Mouse (Mus musculus): ENCODE measurements at regions not wholly inside any gene's neighbourhood (a gene's known extent, or its start where the extent isn't known, plus 50 kb on each side); places are given as distances from the start of the nearest gene placed in this dataset.

DNA sequence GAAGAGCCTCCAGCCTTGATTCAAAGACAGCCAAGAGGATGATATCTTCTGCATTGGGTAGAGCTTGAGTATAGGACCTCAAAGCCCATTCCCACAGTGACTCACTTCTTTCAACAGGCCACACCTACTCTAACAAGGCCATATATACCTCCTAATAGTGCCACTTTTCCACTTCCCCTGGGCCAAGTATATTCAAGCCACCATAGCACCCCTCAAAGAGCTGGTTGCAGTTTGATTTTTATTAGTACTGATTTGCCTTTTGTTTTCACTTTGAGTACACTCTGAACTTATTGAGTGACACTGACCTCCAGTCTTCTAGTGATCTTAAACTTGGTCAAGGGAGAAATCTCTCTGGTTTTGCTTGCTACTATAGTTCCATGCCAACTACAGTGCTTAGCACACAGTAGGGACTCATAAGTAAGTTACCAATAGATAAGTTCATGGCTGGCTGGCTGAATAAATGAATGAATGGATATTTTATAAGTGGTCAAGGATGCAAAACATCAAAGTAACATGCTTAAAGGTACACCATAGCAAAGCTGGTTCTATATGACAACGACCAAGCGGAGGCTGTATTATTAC is 64.5 kb upstream of the Lmo2 start:
- no peak for DNase-seq (ENCODE audit: low spot score in 2 of 2)

DNA sequence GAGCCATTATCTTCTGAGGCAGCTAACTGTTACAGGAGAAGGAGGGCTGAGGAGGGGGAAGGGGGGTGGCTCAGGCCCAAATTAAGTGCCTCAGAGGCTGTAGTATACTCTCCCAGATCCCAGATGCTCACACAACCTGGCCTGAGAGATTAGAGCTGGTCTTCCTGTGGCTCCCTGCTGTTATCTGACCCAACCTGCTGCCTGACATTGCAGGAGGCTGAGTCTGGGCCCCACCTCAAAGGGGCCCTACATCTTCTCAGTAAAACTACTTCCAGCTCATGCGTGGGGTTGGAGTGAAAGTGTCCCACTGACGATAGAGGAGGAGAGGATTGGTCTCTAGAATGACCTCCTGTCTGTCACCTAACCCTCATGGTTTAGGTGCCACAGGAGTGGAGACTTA is 64.0 kb upstream of the Lmo2 start:
- DNase-seq (ENCODE audit: low spot score in 2 of 2): no peak

DNA sequence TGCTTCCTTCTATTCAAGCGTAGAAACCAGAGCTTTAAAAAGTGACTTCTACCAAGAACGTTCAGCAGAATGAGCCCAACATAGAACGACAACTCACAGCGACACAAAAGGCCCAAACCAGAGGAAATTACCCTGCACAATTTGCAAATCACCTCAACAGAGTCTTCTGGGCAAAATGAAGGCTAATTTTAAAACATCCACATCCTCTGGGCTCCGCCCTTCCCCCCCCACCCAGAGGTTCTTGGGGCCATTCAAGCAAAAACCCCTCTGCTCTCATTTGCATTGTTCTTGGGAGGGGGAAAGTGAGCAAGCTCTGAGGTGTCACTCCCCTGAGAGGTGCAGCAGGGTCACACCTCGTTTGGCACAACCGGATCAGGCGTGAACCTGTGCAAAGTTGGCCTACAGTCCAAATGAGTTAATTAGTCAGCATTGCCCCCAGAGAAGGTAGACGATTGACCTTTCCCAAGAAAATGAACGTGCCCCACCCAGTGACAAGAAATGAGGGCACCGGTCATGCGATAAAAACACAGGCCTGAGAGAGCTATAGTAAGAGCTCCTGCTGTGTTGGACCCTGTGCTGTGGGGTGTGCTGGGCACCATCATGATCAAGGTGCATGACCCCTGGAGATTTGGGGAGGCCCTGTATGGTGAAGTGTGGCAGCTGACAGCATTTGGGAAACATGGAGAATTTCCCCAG is 62.7 kb upstream of the Lmo2 start:
- no peak for DNase-seq (ENCODE audit: low spot score in 2 of 2)

DNA sequence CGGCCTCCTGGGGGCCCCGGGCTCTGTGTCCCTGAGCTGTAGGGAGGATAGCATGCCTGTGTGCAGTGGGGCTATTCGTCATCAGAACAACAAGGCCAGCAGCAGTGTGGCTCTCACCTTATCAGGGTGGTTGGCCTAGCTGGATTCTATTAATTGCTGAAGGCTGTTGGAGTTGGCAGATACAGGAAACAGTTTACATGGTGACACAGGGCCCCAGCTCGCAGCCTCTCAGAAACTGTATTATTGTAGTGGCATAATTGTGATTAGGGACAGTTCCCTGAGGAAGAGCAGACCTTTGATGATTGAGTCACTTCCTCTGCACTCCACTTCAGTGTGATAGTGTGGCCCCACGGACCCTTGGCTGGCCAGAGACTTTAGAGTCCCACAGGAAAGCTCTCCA is 61.6 kb upstream of the Lmo2 start:
- DNase-seq (ENCODE audit: low spot score in 2 of 2): no peak

DNA sequence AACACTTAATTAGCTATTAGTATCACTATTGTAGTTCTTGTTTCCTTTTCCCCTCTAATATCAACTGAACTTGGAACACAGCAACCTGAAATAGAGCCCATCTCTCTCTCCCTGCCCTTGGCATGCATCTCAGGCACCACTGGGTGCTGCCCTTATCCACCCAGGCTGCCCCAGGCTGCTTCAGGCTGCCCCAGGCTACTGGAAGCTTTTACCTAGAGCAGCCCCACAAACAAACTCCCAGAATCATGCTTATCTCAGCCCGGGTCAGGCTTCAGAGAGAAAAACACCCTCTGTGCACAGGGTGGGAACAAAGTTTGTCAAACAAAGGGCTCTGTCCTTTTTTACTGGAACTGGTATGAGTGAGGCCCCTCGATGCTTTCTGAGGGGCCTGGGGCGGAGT is 61.0 kb upstream of the Lmo2 start:
- no peak for DNase-seq (ENCODE audit: low spot score in 2 of 2)

DNA sequence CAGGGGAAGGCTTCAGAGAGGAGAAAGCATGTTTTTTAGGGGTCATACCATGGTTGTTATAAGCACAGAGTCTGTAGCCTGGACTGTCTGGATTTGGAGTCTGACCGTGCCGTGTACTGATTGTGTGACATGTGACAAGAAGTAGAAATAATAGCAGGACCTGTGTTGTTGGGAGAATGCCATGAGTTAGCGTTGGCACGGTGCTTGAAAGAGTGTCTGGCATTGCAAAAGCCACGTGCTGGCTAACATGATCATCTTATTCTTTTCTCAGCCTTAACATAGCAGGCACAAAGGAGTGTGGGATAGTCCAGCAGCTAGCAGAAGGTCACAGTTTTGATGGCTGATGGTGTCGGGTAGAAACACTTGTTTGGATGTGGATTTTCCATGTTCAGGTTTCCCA is 58.1 kb upstream of the Lmo2 start:
- DNase-seq (ENCODE audit: low spot score in 2 of 2): no peak

DNA sequence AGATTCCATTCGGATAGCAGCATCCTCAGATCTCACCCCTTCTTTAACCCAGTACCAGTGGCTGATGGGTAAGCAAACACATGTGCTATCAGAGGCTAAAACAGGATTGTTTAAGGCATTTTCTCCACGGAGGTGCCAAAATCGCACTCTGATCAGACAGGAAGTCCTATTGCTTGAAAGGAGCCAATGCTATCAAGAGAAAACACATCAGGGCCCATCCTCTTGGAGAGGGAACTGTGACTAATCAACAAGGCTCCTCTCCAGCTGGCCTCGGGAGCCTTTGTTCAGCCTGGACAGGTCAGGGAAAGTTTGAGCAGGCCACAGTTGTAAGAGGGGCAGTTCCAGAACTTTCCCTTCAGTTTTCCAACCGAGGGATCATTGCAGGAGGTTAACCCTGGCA is 57.4 kb upstream of the Lmo2 start:
- DNase-seq (ENCODE audit: low spot score in 2 of 2): no peak

DNA sequence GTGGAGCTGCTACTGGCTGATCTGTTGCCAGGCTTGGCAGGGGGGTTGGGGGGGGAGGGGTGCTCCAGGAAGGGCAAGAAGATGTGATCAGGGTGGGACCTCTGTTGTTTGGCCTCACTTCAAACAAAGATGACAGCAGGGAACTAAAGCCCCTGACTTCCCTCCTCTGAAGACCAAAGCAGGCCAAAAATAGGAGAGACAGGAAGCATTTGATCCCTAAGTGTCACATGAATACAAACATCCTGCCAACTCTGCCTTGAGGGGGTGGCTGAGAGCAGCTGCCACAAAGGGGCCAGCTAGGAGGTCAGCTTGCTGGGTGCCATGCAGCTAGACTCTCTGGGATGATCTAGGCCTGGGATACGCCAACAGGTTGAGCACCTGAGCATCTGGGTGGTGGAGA is 56.3 kb upstream of the Lmo2 start:
- DNase-seq (ENCODE audit: low spot score in 2 of 2): no peak

DNA sequence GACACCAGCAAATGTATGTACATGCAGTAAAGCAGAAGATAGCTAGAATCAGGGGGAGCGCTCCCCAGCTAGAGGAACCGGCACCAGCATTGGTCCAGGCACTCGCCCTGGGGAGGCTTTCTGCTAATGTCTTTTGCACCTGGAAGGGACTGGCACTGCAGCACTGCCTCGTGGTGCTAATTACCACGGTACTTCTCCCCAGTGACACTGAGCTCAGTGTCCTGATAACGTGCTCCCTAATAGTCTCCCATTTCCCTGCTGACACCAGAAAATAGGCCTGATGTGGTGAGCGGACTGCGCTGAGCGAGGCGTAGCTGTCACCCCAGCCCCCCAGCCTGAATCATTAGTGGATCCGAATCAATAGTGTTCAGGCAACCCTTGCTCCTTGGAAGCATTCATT is 55.0 kb upstream of the Lmo2 start:
- DNase-seq (ENCODE audit: low spot score in 2 of 2): no peak

DNA sequence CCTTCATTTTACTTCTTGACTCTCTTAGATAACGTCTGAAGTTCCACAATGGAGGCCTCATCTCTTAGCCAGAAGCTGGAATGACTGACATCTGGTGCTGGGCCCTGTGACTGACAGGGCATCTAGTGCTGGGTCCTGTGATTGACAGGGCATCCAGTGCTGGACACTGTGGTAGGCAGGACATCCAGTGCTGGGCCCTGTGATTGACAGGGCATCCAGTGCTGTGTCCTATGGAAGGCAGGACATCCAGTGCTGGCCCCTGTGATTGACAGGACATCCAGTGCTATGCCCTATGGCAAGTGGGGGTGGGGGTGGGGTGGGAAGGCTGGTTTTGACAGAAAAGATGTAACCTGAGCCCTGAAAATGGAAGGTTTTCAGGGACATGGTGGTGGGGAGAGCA is 52.1 kb upstream of the Lmo2 start:
- no peak for DNase-seq (ENCODE audit: low spot score in 2 of 2)

DNA sequence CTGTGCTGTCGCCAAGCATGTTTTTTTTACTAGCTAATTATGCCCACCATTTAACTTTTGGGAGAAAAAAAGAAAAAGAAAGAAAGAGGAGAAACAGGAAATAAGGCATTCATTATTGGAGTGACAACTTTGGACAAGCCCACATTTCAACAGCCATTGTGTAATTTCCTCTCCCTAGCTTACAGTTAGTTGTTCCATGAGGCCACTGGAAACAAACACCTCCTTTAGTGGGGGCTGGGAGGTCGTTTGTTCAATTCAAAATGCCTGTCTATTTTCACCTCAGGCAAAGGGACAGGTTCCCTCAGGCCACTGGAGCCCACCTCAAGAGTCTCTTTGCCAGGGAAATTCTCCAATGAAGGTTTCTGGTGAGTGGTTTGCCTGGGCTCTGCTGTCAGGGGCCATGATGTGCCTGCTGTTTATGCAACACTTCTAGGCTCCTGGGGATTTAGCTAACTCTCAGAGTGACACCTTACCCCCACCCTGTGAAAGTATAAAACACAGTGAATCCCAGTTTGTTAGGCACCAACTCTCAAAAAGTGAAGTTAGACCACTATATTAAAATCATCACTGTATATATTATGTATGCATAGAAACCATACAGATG is 51.1 kb upstream of the Lmo2 start:
- DNase-seq (ENCODE audit: low spot score in 2 of 2): no peak

All from frontal cortex, postnatal 14 days (tissue).